Mouse (Mus musculus): ENCODE measurements around the gene Cpt1b.

- TF ChIP-seq POLR2A (IDR thresholded peaks at IDR 0.05; ENCODE audit: insufficient read depth, low read depth, low read length) (no peak), CTCF (IDR thresholded peaks at IDR 0.05; ENCODE audit: insufficient read depth, low read depth, low read length) (no peak)
Measured at GRCm38 (mm10) chr15:89402471-89402870, 23.2 kb downstream of the Cpt1b start.

All from olfactory bulb, adult 2 months (tissue).